Mouse (Mus musculus): Measurements from ENCODE around the gene Rmnd5b. TPM values are rescaled to one million over a fixed set of nuclear protein-coding genes. Genes with fewer than 3 reads are reported as not detected.
"Not testable (repeated sequence)": the region's sequence is repeated elsewhere in the genome, so short reads cannot be mapped to it uniquely, and the experiment has no call there.

Rmnd5b gene
- polyA plus RNA-seq, 1 experiment from 2014 or later, result 79.8 TPM

- H3K27ac ChIP-seq (ENCODE audit: low read depth, low read length), result peak within 1 kb of the TSS; percentile 54; the same call in 1 of the 2 replicates
- WGBS, result under 1% methylated on average over 51 of the region's 51 CpGs
- H3K27me3 ChIP-seq (replicated peaks; ENCODE audit: control insufficient read depth, insufficient read depth, low read length), result no peaks in the 10 kb centered on the region
- peak within 1 kb of the TSS; percentile 76 for H3K9ac ChIP-seq (ENCODE audit: low read depth, low read length)
- peak within 1 kb of the TSS; percentile 80 for H3K4me3 ChIP-seq (ENCODE audit: low read length)
- peak within 1 kb of the TSS; percentile 61 for H3K4me2 ChIP-seq (ENCODE audit: low read length)
- H3K4me1 ChIP-seq (ENCODE audit: control insufficient read depth, insufficient read depth, low read depth, low read length), result peaks cover 11% of the 10 kb centered on the region
- no peaks in the 10 kb centered on the region for H3K9me3 ChIP-seq (ENCODE audit: control insufficient read depth, low read length)
- H3K36me3 ChIP-seq (ENCODE audit: control insufficient read depth, insufficient read depth, low read length), result peaks cover 12% of the 10 kb centered on the region
- ATAC-seq, result peak; percentile 96
Observed at GRCm38 (mm10) chr11:51619409-51620060, 16.2 kb downstream of the Rmnd5b start, which contains the start of gene Nhp2. TSS of gene Nhp2 (plus strand) at chr11:51619735.

- no peaks in the 10 kb centered on the region for H3K9me3 ChIP-seq (ENCODE audit: control insufficient read depth, low read length)
- WGBS, result 57% methylated on average over 8 of the region's 8 CpGs
- H3K4me2 ChIP-seq (ENCODE audit: low read length), result peak overlapping the region; percentile 61
- peak overlapping the region; percentile 80 for H3K4me3 ChIP-seq (ENCODE audit: low read length)
- ATAC-seq, result no peak; the same call in 1 of the 2 replicates
- H3K36me3 ChIP-seq (ENCODE audit: control insufficient read depth, insufficient read depth, low read length), result peaks cover 8% of the 10 kb centered on the region
- peaks cover 11% of the 10 kb centered on the region for H3K4me1 ChIP-seq (ENCODE audit: control insufficient read depth, insufficient read depth, low read depth, low read length)
- peak overlapping the region; percentile 50 for H3K9ac ChIP-seq (ENCODE audit: low read depth, low read length)
- H3K27me3 ChIP-seq (replicated peaks; ENCODE audit: control insufficient read depth, insufficient read depth, low read length), result no peaks in the 10 kb centered on the region
- no peak overlapping the region for H3K27ac ChIP-seq (ENCODE audit: low read depth, low read length)
Observed at GRCm38 (mm10) chr11:51618894-51619408, 16.7 kb downstream of the Rmnd5b start.

- no peak for ATAC-seq
- H3K4me3 ChIP-seq (ENCODE audit: low read length), result no peak overlapping the region
- 2% methylated on average over 4 of the region's 4 CpGs for WGBS
- H3K27ac ChIP-seq (ENCODE audit: low read depth, low read length), result no peak overlapping the region
- H3K36me3 ChIP-seq (ENCODE audit: control insufficient read depth, insufficient read depth, low read length), result no peaks in the 10 kb centered on the region; the same call in 1 of the 2 replicates
- no peak overlapping the region for H3K9ac ChIP-seq (ENCODE audit: low read depth, low read length)
- H3K4me2 ChIP-seq (ENCODE audit: low read length), result no peak overlapping the region
- no peaks in the 10 kb centered on the region for H3K9me3 ChIP-seq (ENCODE audit: control insufficient read depth, low read length)
- H3K27me3 ChIP-seq (replicated peaks; ENCODE audit: control insufficient read depth, insufficient read depth, low read length), result no peaks in the 10 kb centered on the region
- peaks cover 11% of the 10 kb centered on the region for H3K4me1 ChIP-seq (ENCODE audit: control insufficient read depth, insufficient read depth, low read depth, low read length)
Observed at GRCm38 (mm10) chr11:51617693-51618092, 18.0 kb downstream of the Rmnd5b start.

- H3K27me3 ChIP-seq (replicated peaks; ENCODE audit: control insufficient read depth, insufficient read depth, low read length); H3K36me3 ChIP-seq (ENCODE audit: control insufficient read depth, insufficient read depth, low read length); H3K9ac ChIP-seq (ENCODE audit: low read depth, low read length); H3K9me3 ChIP-seq (ENCODE audit: control insufficient read depth, low read length); H3K27ac ChIP-seq (ENCODE audit: low read depth, low read length); ATAC-seq; H3K4me3 ChIP-seq (ENCODE audit: low read length); H3K4me1 ChIP-seq (ENCODE audit: control insufficient read depth, insufficient read depth, low read depth, low read length): not testable (repeated sequence)
- 94% methylated on average over 7 of the region's 7 CpGs for WGBS
- peak overlapping the region; percentile 66 for H3K4me2 ChIP-seq (ENCODE audit: low read length)
Observed at GRCm38 (mm10) chr11:51616113-51616512, 19.6 kb downstream of the Rmnd5b start.

- no peaks in the 10 kb centered on the region for H3K36me3 ChIP-seq (ENCODE audit: control insufficient read depth, insufficient read depth, low read length)
- peak; percentile 28; the same call in 1 of the 2 replicates for ATAC-seq
- no peak overlapping the region for H3K27ac ChIP-seq (ENCODE audit: low read depth, low read length)
Observed at GRCm38 (mm10) chr11:51615601-51616000, 20.1 kb downstream of the Rmnd5b start.

GRCm38 (mm10) chr11:51615129-51615528 lies 20.6 kb downstream of the Rmnd5b start:
- no peak for ATAC-seq
- Histone ChIP-seq H3K27me3 (replicated peaks; ENCODE audit: control insufficient read depth, insufficient read depth, low read length) (no peaks in the 10 kb centered on the region), H3K4me2 (ENCODE audit: low read length) (peak overlapping the region; percentile 66), H3K4me1 (ENCODE audit: control insufficient read depth, insufficient read depth, low read depth, low read length) (no peaks in the 10 kb centered on the region; the same call in 1 of the 2 replicates), H3K4me3 (ENCODE audit: low read length) (peak overlapping the region; percentile 38), H3K36me3 (ENCODE audit: control insufficient read depth, insufficient read depth, low read length) (no peaks in the 10 kb centered on the region), H3K9me3 (ENCODE audit: control insufficient read depth, low read length) (no peaks in the 10 kb centered on the region), H3K27ac (ENCODE audit: low read depth, low read length) (no peak overlapping the region), H3K9ac (ENCODE audit: low read depth, low read length) (peak overlapping the region; percentile 60; the same call in 1 of the 2 replicates)
- WGBS, result 53% methylated on average over 7 of the region's 7 CpGs

More at GRCm38 (mm10) chr11:51615601-51616000, 20.1 kb downstream of the Rmnd5b start:
- peaks cover 5% of the 10 kb centered on the region for H3K4me1 ChIP-seq (ENCODE audit: control insufficient read depth, insufficient read depth, low read depth, low read length)
- 6% methylated on average over 14 of the region's 14 CpGs for WGBS
- peak overlapping the region; percentile 66 for H3K4me2 ChIP-seq (ENCODE audit: low read length)
- peak overlapping the region; percentile 38 for H3K4me3 ChIP-seq (ENCODE audit: low read length)
- peak overlapping the region; percentile 60 for H3K9ac ChIP-seq (ENCODE audit: low read depth, low read length)
- no peaks in the 10 kb centered on the region for H3K9me3 ChIP-seq (ENCODE audit: control insufficient read depth, low read length)
- H3K27me3 ChIP-seq (replicated peaks; ENCODE audit: control insufficient read depth, insufficient read depth, low read length), result no peaks in the 10 kb centered on the region

- no peak for ATAC-seq
- H3K4me2 ChIP-seq (ENCODE audit: low read length), result no peak overlapping the region
- no peak overlapping the region for H3K27ac ChIP-seq (ENCODE audit: low read depth, low read length)
- no peaks in the 10 kb centered on the region for H3K36me3 ChIP-seq (ENCODE audit: control insufficient read depth, insufficient read depth, low read length)
- no peaks in the 10 kb centered on the region for H3K27me3 ChIP-seq (replicated peaks; ENCODE audit: control insufficient read depth, insufficient read depth, low read length)
- H3K9ac ChIP-seq (ENCODE audit: low read depth, low read length), result no peak overlapping the region
- H3K4me1 ChIP-seq (ENCODE audit: control insufficient read depth, insufficient read depth, low read depth, low read length), result no peaks in the 10 kb centered on the region; the same call in 1 of the 2 replicates
- no peak overlapping the region for H3K4me3 ChIP-seq (ENCODE audit: low read length)
- H3K9me3 ChIP-seq (ENCODE audit: control insufficient read depth, low read length), result no peaks in the 10 kb centered on the region
- WGBS, result 80% methylated on average over 8 of the region's 8 CpGs
Observed at GRCm38 (mm10) chr11:51614256-51614655, 21.4 kb downstream of the Rmnd5b start.

- not testable (repeated sequence) for H3K36me3 ChIP-seq (ENCODE audit: control insufficient read depth, insufficient read depth, low read length); ATAC-seq; H3K9ac ChIP-seq (ENCODE audit: low read depth, low read length); H3K27ac ChIP-seq (ENCODE audit: low read depth, low read length); H3K27me3 ChIP-seq (replicated peaks; ENCODE audit: control insufficient read depth, insufficient read depth, low read length); H3K4me3 ChIP-seq (ENCODE audit: low read length); H3K4me2 ChIP-seq (ENCODE audit: low read length); H3K9me3 ChIP-seq (ENCODE audit: control insufficient read depth, low read length)
- H3K4me1 ChIP-seq (ENCODE audit: control insufficient read depth, insufficient read depth, low read depth, low read length), result peaks cover 11% of the 10 kb centered on the region
- WGBS, result 85% methylated on average over 5 of the region's 5 CpGs
Observed at GRCm38 (mm10) chr11:51609940-51610339, 25.8 kb downstream of the Rmnd5b start.

- H3K36me3 ChIP-seq (ENCODE audit: control insufficient read depth, insufficient read depth, low read length), result peaks cover 1% of the 10 kb centered on the region; the same call in 1 of the 2 replicates
- ATAC-seq, result no peak
Observed at GRCm38 (mm10) chr11:51609266-51609909, 26.3 kb downstream of the Rmnd5b start.

More at GRCm38 (mm10) chr11:51609266-51609909, 26.3 kb downstream of the Rmnd5b start:
- Histone ChIP-seq H3K9me3 (ENCODE audit: control insufficient read depth, low read length) (no peaks in the 10 kb centered on the region), H3K4me3 (ENCODE audit: low read length) (no peak overlapping the region), H3K9ac (ENCODE audit: low read depth, low read length) (no peak overlapping the region), H3K27ac (ENCODE audit: low read depth, low read length) (no peak overlapping the region), H3K27me3 (replicated peaks; ENCODE audit: control insufficient read depth, insufficient read depth, low read length) (no peaks in the 10 kb centered on the region), H3K4me2 (ENCODE audit: low read length) (no peak overlapping the region), H3K4me1 (ENCODE audit: control insufficient read depth, insufficient read depth, low read depth, low read length) (peaks cover 17% of the 10 kb centered on the region)
- 84% methylated on average over 3 of the region's 3 CpGs for WGBS

Data from hindbrain, embryonic 16.5 days (tissue).